Mouse (Mus musculus): ENCODE results near the gene Ccdc39. TPM values are rescaled to one million over a fixed set of nuclear protein-coding genes. Genes with fewer than 3 reads are reported as not detected.

Ccdc39 gene
- polyA plus RNA-seq (2015; fragmentation: Nextera tagmentation; extraction: Ambion mirVana), result 7.0 and 9.3 TPM in 2 replicates

GRCm38 (mm10) chr3:33843801-33844632 lies at the start of gene Ccdc39:
Gene Ccdc39 (minus strand): TSS chr3:33844310.
- Histone ChIP-seq H3K4me1 (peaks cover 6% of the 10 kb centered on the region), H3K4me3 (peak within 1 kb of the TSS; percentile 52), H3K27me3 (no peaks in the 10 kb centered on the region), H3K9ac (peak within 1 kb of the TSS; percentile 62), H3K4me2 (peak within 1 kb of the TSS; percentile 87), H3K9me3 (no peaks in the 10 kb centered on the region), H3K27ac (no peak within 1 kb of the TSS), H3K36me3 (no peaks in the 10 kb centered on the region)
- ATAC-seq (ENCODE audit: borderline replicate concordance, extremely low read depth, low FRiP score, low TSS enrichment), result peak; percentile 93
- 4% methylated on average over 26 of the region's 26 CpGs for WGBS

GRCm38 (mm10) chr3:33893433-33893832 lies 49.3 kb upstream of the Ccdc39 start:
- no peak overlapping the region for H3K27ac ChIP-seq
- no peak overlapping the region for H3K4me3 ChIP-seq
- H3K9ac ChIP-seq, result no peak overlapping the region
- H3K27me3 ChIP-seq, result no peaks in the 10 kb centered on the region
- H3K36me3 ChIP-seq, result no peaks in the 10 kb centered on the region
- H3K9me3 ChIP-seq, result no peaks in the 10 kb centered on the region
- no peaks in the 10 kb centered on the region for H3K4me1 ChIP-seq
- 81% methylated on average over 5 of the region's 5 CpGs for WGBS
- no peak overlapping the region for H3K4me2 ChIP-seq
- no peak for ATAC-seq (ENCODE audit: borderline replicate concordance, extremely low read depth, low FRiP score, low TSS enrichment)

GRCm38 (mm10) chr3:33887438-33887837 lies 43.3 kb upstream of the Ccdc39 start:
- no peaks in the 10 kb centered on the region for H3K36me3 ChIP-seq
- ATAC-seq (ENCODE audit: borderline replicate concordance, extremely low read depth, low FRiP score, low TSS enrichment), result no peak
- no peak overlapping the region for H3K9ac ChIP-seq
- no peak overlapping the region for H3K4me3 ChIP-seq
- no peak overlapping the region for H3K27ac ChIP-seq
- no peak overlapping the region for H3K4me2 ChIP-seq
- H3K9me3 ChIP-seq, result no peaks in the 10 kb centered on the region
- H3K4me1 ChIP-seq, result no peaks in the 10 kb centered on the region
- no peaks in the 10 kb centered on the region for H3K27me3 ChIP-seq
- 32% methylated on average over 8 of the region's 8 CpGs for WGBS

GRCm38 (mm10) chr3:33883105-33883504 lies 39.0 kb upstream of the Ccdc39 start:
- Histone ChIP-seq H3K4me3 (no peak overlapping the region), H3K27me3 (no peaks in the 10 kb centered on the region), H3K9me3 (no peaks in the 10 kb centered on the region), H3K9ac (no peak overlapping the region), H3K4me2 (no peak overlapping the region), H3K27ac (no peak overlapping the region), H3K4me1 (no peaks in the 10 kb centered on the region), H3K36me3 (no peaks in the 10 kb centered on the region)
- ATAC-seq (ENCODE audit: borderline replicate concordance, extremely low read depth, low FRiP score, low TSS enrichment), result no peak
- 82% methylated on average over 6 of the region's 6 CpGs for WGBS

- no peak overlapping the region for H3K9ac ChIP-seq
- no peak overlapping the region for H3K27ac ChIP-seq
- no peaks in the 10 kb centered on the region for H3K4me1 ChIP-seq
- no peak for ATAC-seq (ENCODE audit: borderline replicate concordance, extremely low read depth, low FRiP score, low TSS enrichment)
- H3K36me3 ChIP-seq, result no peaks in the 10 kb centered on the region
- H3K27me3 ChIP-seq, result no peaks in the 10 kb centered on the region
- no peaks in the 10 kb centered on the region for H3K9me3 ChIP-seq
- 68% methylated on average over 2 of the region's 2 CpGs for WGBS
- no peak overlapping the region for H3K4me2 ChIP-seq
- H3K4me3 ChIP-seq, result no peak overlapping the region
These were observed 38.6 kb upstream of the Ccdc39 start for GRCm38 (mm10) chr3:33882695-33883094.

GRCm38 (mm10) chr3:33878661-33879060 lies 34.6 kb upstream of the Ccdc39 start:
- Histone ChIP-seq H3K9ac (no peak overlapping the region), H3K27me3 (no peaks in the 10 kb centered on the region), H3K4me2 (no peak overlapping the region), H3K9me3 (no peaks in the 10 kb centered on the region), H3K27ac (no peak overlapping the region), H3K36me3 (no peaks in the 10 kb centered on the region), H3K4me1 (no peaks in the 10 kb centered on the region), H3K4me3 (no peak overlapping the region)
- WGBS, result 83% methylated on average over 6 of the region's 6 CpGs
- ATAC-seq (ENCODE audit: borderline replicate concordance, extremely low read depth, low FRiP score, low TSS enrichment), result no peak

GRCm38 (mm10) chr3:33874456-33875286 lies 30.6 kb upstream of the Ccdc39 start:
- Histone ChIP-seq H3K9me3 (no peaks in the 10 kb centered on the region), H3K27ac (no peak overlapping the region), H3K4me2 (no peak overlapping the region), H3K4me3 (no peak overlapping the region), H3K27me3 (no peaks in the 10 kb centered on the region), H3K4me1 (no peaks in the 10 kb centered on the region), H3K36me3 (no peaks in the 10 kb centered on the region), H3K9ac (no peak overlapping the region)
- no peak for ATAC-seq (ENCODE audit: borderline replicate concordance, extremely low read depth, low FRiP score, low TSS enrichment)
- WGBS, result 45% methylated on average over 12 of the region's 12 CpGs

GRCm38 (mm10) chr3:33873837-33874236 lies 29.7 kb upstream of the Ccdc39 start:
- no peak overlapping the region for H3K9ac ChIP-seq
- 70% methylated on average over 7 of the region's 7 CpGs for WGBS
- H3K4me3 ChIP-seq, result no peak overlapping the region
- no peaks in the 10 kb centered on the region for H3K9me3 ChIP-seq
- no peaks in the 10 kb centered on the region for H3K27me3 ChIP-seq
- H3K36me3 ChIP-seq, result no peaks in the 10 kb centered on the region
- no peaks in the 10 kb centered on the region for H3K4me1 ChIP-seq
- H3K27ac ChIP-seq, result no peak overlapping the region
- ATAC-seq (ENCODE audit: borderline replicate concordance, extremely low read depth, low FRiP score, low TSS enrichment), result no peak
- no peak overlapping the region for H3K4me2 ChIP-seq

- WGBS, result 77% methylated on average over 8 of the region's 8 CpGs
These were observed 29.3 kb upstream of the Ccdc39 start for GRCm38 (mm10) chr3:33873366-33873765.

GRCm38 (mm10) chr3:33864000-33864540 lies 20.0 kb upstream of the Ccdc39 start:
- Histone ChIP-seq H3K4me2 (no peak overlapping the region), H3K27ac (no peak overlapping the region), H3K36me3 (no peaks in the 10 kb centered on the region), H3K9me3 (no peaks in the 10 kb centered on the region), H3K4me1 (no peaks in the 10 kb centered on the region), H3K4me3 (no peak overlapping the region), H3K9ac (no peak overlapping the region), H3K27me3 (no peaks in the 10 kb centered on the region)
- no peak for ATAC-seq (ENCODE audit: borderline replicate concordance, extremely low read depth, low FRiP score, low TSS enrichment)

More at GRCm38 (mm10) chr3:33873366-33873765, 29.3 kb upstream of the Ccdc39 start:
- Histone ChIP-seq H3K27ac (no peak overlapping the region), H3K9me3 (no peaks in the 10 kb centered on the region), H3K4me1 (no peaks in the 10 kb centered on the region), H3K4me3 (no peak overlapping the region), H3K27me3 (no peaks in the 10 kb centered on the region), H3K9ac (no peak overlapping the region), H3K36me3 (no peaks in the 10 kb centered on the region), H3K4me2 (no peak overlapping the region)
- no peak for ATAC-seq (ENCODE audit: borderline replicate concordance, extremely low read depth, low FRiP score, low TSS enrichment)

GRCm38 (mm10) chr3:33858939-33859338 lies 14.8 kb upstream of the Ccdc39 start:
- Histone ChIP-seq H3K9me3 (no peaks in the 10 kb centered on the region), H3K27ac (no peak overlapping the region), H3K4me1 (no peaks in the 10 kb centered on the region), H3K4me2 (no peak overlapping the region), H3K36me3 (no peaks in the 10 kb centered on the region), H3K9ac (no peak overlapping the region), H3K4me3 (no peak overlapping the region), H3K27me3 (no peaks in the 10 kb centered on the region)
- WGBS, result 77% methylated on average over 3 of the region's 3 CpGs
- ATAC-seq (ENCODE audit: borderline replicate concordance, extremely low read depth, low FRiP score, low TSS enrichment), result no peak

GRCm38 (mm10) chr3:33853062-33853461 lies 9.0 kb upstream of the Ccdc39 start:
- H3K4me2 ChIP-seq, result no peak overlapping the region
- no peak for ATAC-seq (ENCODE audit: borderline replicate concordance, extremely low read depth, low FRiP score, low TSS enrichment)
- H3K27ac ChIP-seq, result no peak overlapping the region
- no peaks in the 10 kb centered on the region for H3K4me1 ChIP-seq
- H3K36me3 ChIP-seq, result no peaks in the 10 kb centered on the region
- H3K9ac ChIP-seq, result no peak overlapping the region
- whole genome bisulfite sequencing, result 43% methylated on average over 1 of the region's 1 CpGs
- H3K27me3 ChIP-seq, result no peaks in the 10 kb centered on the region
- H3K4me3 ChIP-seq, result no peak overlapping the region
- H3K9me3 ChIP-seq, result no peaks in the 10 kb centered on the region

Data from lung, embryonic 15.5 days (tissue).